ENCODE assay signal across 8 mouse cellular contexts in the genomic region with DNA sequence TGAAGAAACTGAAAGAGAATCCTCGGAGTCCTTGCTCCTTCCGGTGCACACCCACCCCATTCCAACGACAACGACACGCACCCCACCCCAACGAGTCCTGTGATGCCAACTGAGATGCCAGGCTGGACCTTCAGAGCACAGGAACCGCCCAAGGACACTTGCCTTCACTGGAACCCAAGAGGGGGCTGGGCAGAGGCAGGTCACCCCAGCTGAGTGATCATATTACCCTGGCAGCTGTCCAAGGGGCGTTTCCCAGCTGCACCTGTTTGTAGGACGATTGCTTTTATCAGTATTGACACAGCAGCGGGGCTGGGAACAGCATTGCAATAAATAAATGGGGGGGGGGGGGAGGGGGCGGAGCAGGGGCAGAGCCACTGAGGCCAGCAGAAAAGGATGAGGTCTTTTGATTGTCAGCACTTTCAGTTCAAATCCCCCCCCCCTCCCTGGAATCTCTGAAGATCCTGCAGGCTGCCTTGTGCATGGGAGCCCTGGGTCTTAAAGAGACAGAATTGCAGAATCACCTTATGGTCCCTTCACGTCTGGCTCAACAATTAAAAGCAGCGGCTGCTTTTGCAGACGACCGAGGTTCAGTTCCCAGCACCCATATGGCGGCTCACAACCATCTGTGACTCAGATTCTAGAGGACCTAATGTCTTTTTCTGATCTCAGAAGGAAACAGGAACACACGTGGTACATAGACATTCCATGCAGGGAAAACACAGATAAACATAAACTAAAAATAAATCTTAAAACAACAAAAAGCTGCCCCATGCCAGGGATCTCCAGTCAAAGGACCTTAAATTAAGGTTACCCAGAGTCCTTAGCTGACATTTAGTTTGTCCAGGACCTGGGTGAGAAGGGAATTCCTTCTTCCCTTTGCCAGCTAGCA. TPM values are rescaled to one million over a fixed set of nuclear protein-coding genes. Genes with fewer than 3 reads are reported as not detected.
DNase-seq lines count a peak whose midpoint lies in the region; ATAC-seq and TF ChIP-seq lines count a peak whose summit lies in the region.

No protein-coding gene starts in this region.

- H3K36me3 ChIP-seq in intestine, embryonic 14.5 days (ENCODE audit: control insufficient read depth, insufficient read depth, low read length) = no peaks in the 10 kb centered on the region
- no peaks in the 10 kb centered on the region for H3K36me3 ChIP-seq in liver, embryonic 14.5 days (replicated peaks; ENCODE audit: control insufficient read depth, insufficient read depth, low read depth)
- no peaks in the 10 kb centered on the region for H3K36me3 ChIP-seq in neural tube, embryonic 14.5 days (ENCODE audit: control insufficient read depth, insufficient read depth, low read length)

- peak; percentile 93 for TF ChIP-seq EP300 in liver, embryonic 14.5 days (IDR thresholded peaks at IDR 0.05; ENCODE audit: low read depth)

- H3K9ac ChIP-seq in intestine, embryonic 14.5 days (ENCODE audit: low read length) = no peak overlapping the region
- H3K9ac ChIP-seq in liver, embryonic 14.5 days (replicated peaks) = peak overlapping the region; percentile 95
- no peak overlapping the region for H3K9ac ChIP-seq in neural tube, embryonic 14.5 days (replicated peaks; ENCODE audit: low read depth, low read length)

- no peaks in the 10 kb centered on the region for H3K9me3 ChIP-seq in intestine, embryonic 14.5 days (ENCODE audit: control insufficient read depth, low read length)
- no peaks in the 10 kb centered on the region for H3K9me3 ChIP-seq in liver, embryonic 14.5 days (ENCODE audit: control insufficient read depth, low read length)
- H3K9me3 ChIP-seq in neural tube, embryonic 14.5 days (ENCODE audit: control insufficient read depth, low read length) = no peaks in the 10 kb centered on the region

- ATAC-seq in intestine, embryonic 14.5 days (replicated peaks; ENCODE audit: low FRiP score, low TSS enrichment, low read depth) = peak; percentile 34
- peak; percentile 76 for ATAC-seq in liver, embryonic 14.5 days (ENCODE audit: insufficient read depth)
- ATAC-seq in neural tube, embryonic 14.5 days (ENCODE audit: low read depth) = no peak

- no peaks in the 10 kb centered on the region for H3K27me3 ChIP-seq in intestine, embryonic 14.5 days (replicated peaks; ENCODE audit: control insufficient read depth, insufficient read depth, low read length)
- no peaks in the 10 kb centered on the region for H3K27me3 ChIP-seq in liver, embryonic 14.5 days (ENCODE audit: control insufficient read depth, insufficient read depth, low read length)
- H3K27me3 ChIP-seq in neural tube, embryonic 14.5 days (ENCODE audit: control insufficient read depth, insufficient read depth, low read length) = no peaks in the 10 kb centered on the region

- 19% methylated on average over 16 of the region's 17 CpGs for WGBS in intestine, embryonic 14.5 days
- 15% methylated on average over 17 of the region's 17 CpGs for WGBS in liver, embryonic 14.5 days (ENCODE audit: insufficient replicate concordance)
- WGBS in neural tube, embryonic 14.5 days = 8% methylated on average over 17 of the region's 17 CpGs

- H3K4me2 ChIP-seq in intestine, embryonic 14.5 days (ENCODE audit: low read length) = peak overlapping the region; percentile 29; the same call in 1 of the 2 replicates
- H3K4me2 ChIP-seq in liver, embryonic 14.5 days (ENCODE audit: low read depth) = peak overlapping the region; percentile 89
- H3K4me2 ChIP-seq in neural tube, embryonic 14.5 days (ENCODE audit: low read depth, low read length) = peak overlapping the region; percentile 14; the same call in 1 of the 2 replicates

- peak overlapping the region; percentile 58; the same call in 1 of the 2 replicates for H3K4me3 ChIP-seq in layer of hippocampus, adult 2 months
- no peak overlapping the region for H3K4me3 ChIP-seq in intestine, embryonic 14.5 days (ENCODE audit: low read depth, low read length)
- H3K4me3 ChIP-seq in liver, embryonic 14.5 days (ENCODE audit: insufficient read depth in 1 of 2, low read depth in 2 of 2, low read length in 2 of 2) = peak overlapping the region; percentile 66 to 72
- H3K4me3 ChIP-seq in neural tube, embryonic 14.5 days (ENCODE audit: low read depth, low read length) = no peak overlapping the region

- no peak for TF ChIP-seq CTCF in layer of hippocampus, adult 2 months (conservative IDR thresholded peaks at IDR 0.05)
- 0 out of 2 replicates have a peak, but pooled peaks have one; percentile 4 for TF ChIP-seq CTCF in liver, embryonic 14.5 days (IDR thresholded peaks at IDR 0.05; ENCODE audit: low read depth)

- H3K4me1 ChIP-seq in intestine, embryonic 14.5 days (replicated peaks; ENCODE audit: control insufficient read depth, insufficient read depth, low read length) = peaks cover 16% of the 10 kb centered on the region
- peaks cover 78 to 81% of the 10 kb centered on the region in 2 experiments for H3K4me1 ChIP-seq in liver, embryonic 14.5 days (replicated peaks; ENCODE audit: control insufficient read depth in 2 of 2, insufficient read depth in 2 of 2, low read length in 1 of 2)
- H3K4me1 ChIP-seq in neural tube, embryonic 14.5 days (ENCODE audit: control insufficient read depth, insufficient read depth, low read length) = peaks cover 3% of the 10 kb centered on the region; the same call in 1 of the 2 replicates

- DNase-seq in layer of hippocampus, adult 2 months (ENCODE audit: low spot score in 2 of 2) = peak in 1 of 2 experiments; percentile 22
- no peak for DNase-seq in layer of hippocampus, adult 9-10 months (ENCODE audit: low spot score)
- DNase-seq in c-Kit-negative CD71-positive TER-119-positive erythroid progenitor cells, embryonic 14.5 days (ENCODE audit: low read depth, low spot score) = peak; percentile 97
- peak; percentile 72 for DNase-seq in gastrocnemius, postnatal 10 days
- peak; percentile 90 for DNase-seq in intestine, embryonic 14.5 days (ENCODE audit: low spot score)
- peak; percentile 97 to 98 (median 98) for DNase-seq in liver, embryonic 14.5 days (ENCODE audit: low read depth in 3 of 3, low spot score in 3 of 3)
- peak; percentile 91 for DNase-seq in yolk sac, embryonic 10.5 days (ENCODE audit: low spot score)

- H3K27ac ChIP-seq in layer of hippocampus, adult 2 months = peak overlapping the region; percentile 91
- 0 out of 2 replicates have a peak overlapping the region, but pooled peaks have one; percentile 1 for H3K27ac ChIP-seq in intestine, embryonic 14.5 days (ENCODE audit: low read depth)
- H3K27ac ChIP-seq in liver, embryonic 14.5 days = peak overlapping the region; percentile 100
- peak overlapping the region; percentile 55; the same call in 1 of the 2 replicates for H3K27ac ChIP-seq in neural tube, embryonic 14.5 days (ENCODE audit: low read depth, low read length)

RNA-seq across cellular contexts. Expression of a gene that starts 52.0 kb away (rescaled TPM):
- total RNA-seq in layer of hippocampus, adult 2 months (2021) = 1 to 10 TPM; 4.2 to 5.6 TPM
- 10 to 100 TPM; 15.0 to 23.3 TPM for total RNA-seq in gastrocnemius, postnatal 10 days (2021)
- 13.3 and 13.6 TPM in 2 replicates for polyA plus RNA-seq in intestine, embryonic 14.5 days (2014; fragmentation: Nextera tagmentation; extraction: Ambion mirVana)
- polyA plus RNA-seq in liver, embryonic 14.5 days (2012; rRNA removed) = 61.4 and 64.5 TPM in 2 replicates
- polyA plus RNA-seq in liver, embryonic 14.5 days (2014; fragmentation: Nextera tagmentation; extraction: Ambion mirVana) = 60.4 and 69.9 TPM in 2 replicates
- 7.6 TPM in 2 replicates for polyA plus RNA-seq in neural tube, embryonic 14.5 days (2014; fragmentation: Nextera tagmentation; extraction: Ambion mirVana)

Comparison
In these comparisons a context has a peak if more than half of its experiments do, and no peak if none do; other contexts are left out.
1. H3K27ac ChIP-seq: peak in every context shown above with its lines; median percentile 100 in liver, embryonic 14.5 days; 91 in layer of hippocampus, adult 2 months; 55 in neural tube, embryonic 14.5 days; 1 in intestine, embryonic 14.5 days.
2. H3K4me3 ChIP-seq: peak in layer of hippocampus, adult 2 months (single experiment) and liver, embryonic 14.5 days (2 of 2); none in intestine, embryonic 14.5 days (single experiment) and neural tube, embryonic 14.5 days (single experiment).
3. H3K4me2 ChIP-seq: peak in every context shown above with its lines; median percentile 89 in liver, embryonic 14.5 days; 29 in intestine, embryonic 14.5 days; 14 in neural tube, embryonic 14.5 days.